Mouse (Mus musculus) limb, embryonic 14.5 days (tissue): ENCODE measurements around the gene Trafd1. TPM values are rescaled to one million over a fixed set of nuclear protein-coding genes. Genes with fewer than 3 reads are reported as not detected.

ENCODE experiments used
- ATAC-seq: fragments of 200-750 bp; cut with Nextera tagmentation; 2 replicates; pipeline ENCODE4 v1.8.0; 2017; ENCODE audit warnings: low read depth, moderate number of reproducible peaks, moderate TSS enrichment; ENCODE audit not compliant: low FRiP score
- DNase-seq: peaks from one replicate; pipeline ENCODE4 v3.0.0-alpha.2; 2015; ENCODE audit warnings: low spot score
- H3K27ac ChIP-seq: fragments of 300-500 bp; sonication (generic); replicated peaks from 2 replicates; pipeline ENCODE4 v1.5.1; 2014; ENCODE audit warnings: low read depth, mild to moderate bottlenecking, low read length, moderate library complexity, mixed read lengths
- H3K27me3 ChIP-seq: fragments of 300-500 bp; sonication (generic); 2 replicates; pipeline ENCODE4 v1.6.1; 2014; ENCODE audit warnings: low read length, mixed read lengths; ENCODE audit not compliant: control insufficient read depth, insufficient read depth
- H3K36me3 ChIP-seq: fragments of 300-500 bp; sonication (generic); 2 replicates; pipeline ENCODE4 v1.6.1; 2014; ENCODE audit warnings: mild to moderate bottlenecking, low read length, moderate library complexity, mixed read lengths; ENCODE audit not compliant: control insufficient read depth, insufficient read depth
- H3K4me1 ChIP-seq: fragments of 300-500 bp; sonication (generic); 2 replicates; pipeline ENCODE4 v1.6.1; 2014; ENCODE audit warnings: antibody characterized with exemption, low read length, mixed read lengths; ENCODE audit not compliant: control insufficient read depth, insufficient read depth
- H3K4me2 ChIP-seq: fragments of 300-500 bp; sonication (generic); replicated peaks from 2 replicates; pipeline ENCODE4 v1.6.1; 2014; ENCODE audit warnings: low read depth, mild to moderate bottlenecking, low read length, moderate library complexity; ENCODE audit not compliant: severe bottlenecking
- H3K4me3 ChIP-seq: fragments of 300-500 bp; sonication (generic); replicated peaks from 2 replicates; pipeline ENCODE4 v1.5.1; 2014; ENCODE audit warnings: low read length
- H3K9ac ChIP-seq: fragments of 300-500 bp; sonication (generic); 2 replicates; pipeline ENCODE4 v1.6.1; 2014; ENCODE audit warnings: mild to moderate bottlenecking, low read depth, low read length, moderate library complexity; ENCODE audit not compliant: severe bottlenecking
- H3K9me3 ChIP-seq: fragments of 300-500 bp; sonication (generic); 2 replicates; pipeline ENCODE4 v1.6.1; 2016; ENCODE audit warnings: low read length; ENCODE audit not compliant: control insufficient read depth
- POLR2A ChIP-seq: fragments of 200-500 bp; IDR thresholded peaks from 2 replicates; pipeline ENCODE4 v1.8.0; 2012; ENCODE audit warnings: inconsistent platforms, mild to moderate bottlenecking, moderate library complexity, borderline replicate concordance; ENCODE audit not compliant: insufficient read depth, insufficient read length; ENCODE audit errors: extremely low read depth
- WGBS: fragments of 180-500 bp; shearing (Covaris S2); extraction: QIAGEN DNeasy Blood & Tissue Kit; methylation state at CpG from one replicate; pipeline ENCODE4 v1.1.7; 2014; 5-methylcytosine and 5-hydroxymethylcytosine counted together
- polyA plus RNA-seq, 2 experiments: library from polyadenylated mRNA; depleted of rRNA in 1 of 2; stranded (reverse) in 1 of 2; unstranded in 1 of 2; fragments of >200 nt; fragmentation: Nextera tagmentation in 1 of 2; extraction: Ambion mirVana in 1 of 2; gene quantifications; 2 replicates each; pipeline versions ENCODE4 v1.2.1 to v1.2.3; 2012 to 2014

Gene Trafd1
- polyA plus RNA-seq, 2 experiments: 70.2 to 102 TPM

DNA sequence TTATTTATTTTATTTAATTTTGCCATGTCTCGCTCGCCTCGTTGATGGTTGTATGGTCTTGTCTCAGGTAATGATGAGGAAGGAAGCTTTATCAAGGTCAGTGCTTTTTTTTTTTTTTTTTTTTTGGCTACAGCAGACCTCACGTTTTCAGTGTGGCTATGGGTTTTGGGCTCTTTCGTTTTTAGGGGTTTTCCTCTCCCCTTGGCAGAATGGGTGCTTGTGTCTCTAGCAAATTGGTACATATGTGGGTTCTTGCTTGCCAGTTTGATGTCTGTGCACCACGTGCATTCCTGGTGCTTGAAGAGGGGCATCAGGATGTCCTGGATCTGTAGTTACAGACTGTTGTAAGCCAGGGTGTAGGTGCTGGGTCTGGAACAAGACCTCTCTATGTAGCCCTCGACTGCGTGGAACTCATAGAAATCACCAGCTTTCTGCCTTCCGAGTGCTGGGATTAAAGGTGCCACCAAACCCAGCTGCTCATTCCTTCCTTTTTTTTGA lies 13.6 kb upstream of the Trafd1 start:
- no peaks in the 10 kb centered on the region for H3K27me3 ChIP-seq
- peaks cover 7% of the 10 kb centered on the region; the same call in 1 of the 2 replicates for H3K36me3 ChIP-seq
- peak overlapping the region; percentile 97 for H3K4me3 ChIP-seq
- H3K9ac ChIP-seq: peak overlapping the region; percentile 78
- H3K4me2 ChIP-seq: peak overlapping the region; percentile 90
- H3K9me3 ChIP-seq: no peaks in the 10 kb centered on the region
- H3K27ac ChIP-seq: no peak overlapping the region
- TF ChIP-seq POLR2A: no peak
- DNase-seq (no peak), ATAC-seq (no peak)
- H3K4me1 ChIP-seq: peaks cover 13% of the 10 kb centered on the region
- 55% methylated on average over 9 of the region's 9 CpGs for WGBS

DNA sequence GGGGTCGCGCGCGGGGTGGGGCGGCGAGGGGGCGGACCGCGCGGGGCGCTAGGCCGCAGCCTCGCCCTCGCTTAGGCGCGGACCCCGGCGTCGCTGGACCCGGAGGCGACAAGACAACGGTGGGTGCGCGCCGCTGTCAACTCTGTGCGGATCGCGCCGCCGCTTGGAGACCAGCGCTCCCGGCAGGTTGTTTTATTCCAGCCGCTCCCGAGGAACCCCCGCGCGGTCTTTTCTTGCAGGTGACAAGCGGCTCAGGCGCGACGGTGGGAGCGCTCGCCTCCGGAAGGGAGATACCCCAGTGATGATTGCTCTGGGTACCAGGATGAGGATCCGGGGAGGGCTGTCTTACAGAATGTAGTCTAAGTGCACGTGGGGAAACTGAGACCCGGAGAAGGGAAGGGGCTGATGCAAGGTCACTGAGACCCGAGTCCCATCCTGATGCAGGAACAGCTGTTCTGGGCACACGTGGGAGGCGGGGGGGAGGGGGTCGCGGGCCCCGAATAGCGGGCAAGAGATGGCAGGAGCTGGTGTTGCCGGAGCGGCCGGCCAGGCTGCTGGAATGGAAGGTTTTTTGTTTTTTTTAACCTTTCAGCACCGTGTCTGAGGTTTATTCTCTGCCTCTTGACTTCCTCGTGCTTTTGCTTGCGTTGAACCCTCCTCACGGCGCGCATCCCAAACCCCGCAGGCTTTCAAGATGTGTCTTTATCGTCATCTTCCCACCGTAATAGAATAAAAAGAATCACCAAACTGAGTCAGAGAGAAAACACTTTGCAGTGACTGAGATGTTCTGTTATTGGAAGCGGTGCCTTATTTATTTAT lies 12.9 kb upstream of the Trafd1 start:
- no peaks in the 10 kb centered on the region for H3K27me3 ChIP-seq
- peaks cover 13% of the 10 kb centered on the region for H3K4me1 ChIP-seq
- ATAC-seq: peak; percentile 76
- no peaks in the 10 kb centered on the region for H3K9me3 ChIP-seq
- no peak for DNase-seq
- H3K27ac ChIP-seq: peak overlapping the region; percentile 55; the same call in 1 of the 2 replicates
- H3K4me2 ChIP-seq: peak overlapping the region; percentile 90
- peaks cover 7% of the 10 kb centered on the region; the same call in 1 of the 2 replicates for H3K36me3 ChIP-seq
- under 1% methylated on average over 66 of the region's 67 CpGs for WGBS
- H3K4me3 ChIP-seq: peak overlapping the region; percentile 97
- no peak for TF ChIP-seq POLR2A
- H3K9ac ChIP-seq: peak overlapping the region; percentile 78

DNA sequence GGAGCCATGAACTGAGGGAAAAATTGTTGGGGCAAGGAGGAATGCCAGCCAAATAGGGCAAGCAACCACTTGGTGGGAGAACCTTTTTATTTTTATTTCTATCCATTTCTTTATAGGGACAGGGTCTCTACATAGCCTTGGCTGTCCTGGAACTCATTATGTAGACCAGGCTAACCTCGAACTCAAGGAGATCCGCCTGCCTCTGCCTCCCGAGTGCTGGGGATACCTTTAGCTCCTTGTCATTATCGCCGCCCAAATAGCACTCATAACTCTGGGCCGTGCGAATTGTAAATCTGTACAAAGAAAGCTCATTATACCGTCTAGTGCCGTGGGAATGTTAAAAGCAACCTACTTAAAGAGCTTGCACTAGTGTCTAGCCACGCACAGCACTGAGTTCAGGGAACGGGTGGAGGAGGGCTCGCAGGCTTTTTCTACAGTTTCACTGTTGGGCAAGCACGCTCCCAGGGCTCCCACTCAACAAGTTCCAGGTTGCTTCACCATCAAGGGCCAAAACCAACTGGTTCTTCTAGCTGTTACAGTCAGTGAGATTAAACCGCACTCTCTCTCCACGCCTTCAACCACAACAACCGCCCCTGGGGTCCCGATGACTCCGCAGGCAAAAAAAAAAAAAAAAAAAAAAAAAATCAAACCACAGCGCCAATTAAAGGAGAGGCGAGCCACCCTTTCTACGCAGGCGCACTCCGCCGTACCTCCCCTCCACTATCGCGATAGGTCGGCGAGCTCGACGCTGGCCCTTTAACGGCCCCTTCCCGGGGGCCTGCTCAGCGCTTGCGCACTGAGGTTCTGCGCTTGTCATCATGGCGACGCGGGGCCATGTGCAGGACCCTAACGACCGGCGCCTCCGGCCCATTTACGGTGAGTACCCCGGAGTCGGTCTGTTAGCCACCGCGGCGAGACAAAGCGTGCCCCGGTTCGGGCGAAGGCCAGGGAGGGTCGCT lies 12.0 kb upstream of the Trafd1 start, which contains the start of gene Naa25:
Gene Naa25 (plus strand): TSS at position 750 of the 959 bp plus-strand sequence.
- Histone ChIP-seq H3K9ac (peak within 1 kb of the TSS; percentile 78), H3K4me3 (peak within 1 kb of the TSS; percentile 97), H3K27ac (peak within 1 kb of the TSS; percentile 88), H3K9me3 (no peaks in the 10 kb centered on the region), H3K4me2 (peak within 1 kb of the TSS; percentile 90), H3K36me3 (0 out of 2 replicates have a peak, but pooled peaks cover 2% of the 10 kb centered on the region), H3K27me3 (no peaks in the 10 kb centered on the region), H3K4me1 (peaks cover 13% of the 10 kb centered on the region)
- 9% methylated on average over 53 of the region's 53 CpGs for WGBS
- ATAC-seq (peak; percentile 97), DNase-seq (peak; percentile 97)
- peak; percentile 78; the same call in 1 of the 2 replicates for TF ChIP-seq POLR2A

DNA sequence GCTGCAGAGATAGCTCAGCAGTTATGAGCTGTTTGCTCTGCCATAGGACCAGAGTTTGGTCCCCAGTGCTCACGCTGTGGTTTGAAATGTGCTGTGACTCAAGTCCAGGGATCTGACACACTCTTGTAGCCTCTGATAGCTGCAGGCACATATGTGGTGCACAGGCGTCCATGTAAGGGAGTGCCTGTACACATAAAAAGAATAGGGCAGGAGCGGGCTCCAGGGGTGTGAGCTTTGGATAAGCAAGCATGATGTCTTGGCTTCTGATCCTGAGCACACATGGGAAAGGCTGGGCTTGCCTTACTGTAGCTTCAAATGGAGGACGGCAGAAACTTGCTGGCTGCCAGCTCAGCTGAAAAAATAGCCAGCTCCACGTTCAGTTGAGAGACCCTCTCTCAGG lies 10.2 kb upstream of the Trafd1 start:
- no peak overlapping the region for H3K4me2 ChIP-seq
- H3K27ac ChIP-seq: no peak overlapping the region
- TF ChIP-seq POLR2A: no peak
- DNase-seq (no peak), ATAC-seq (no peak)
- no peak overlapping the region for H3K4me3 ChIP-seq
- 75% methylated on average over 5 of the region's 5 CpGs for WGBS
- no peaks in the 10 kb centered on the region for H3K27me3 ChIP-seq
- 0 out of 2 replicates have a peak, but pooled peaks cover 2% of the 10 kb centered on the region for H3K36me3 ChIP-seq
- H3K4me1 ChIP-seq: peaks cover 13% of the 10 kb centered on the region
- no peak overlapping the region for H3K9ac ChIP-seq
- no peaks in the 10 kb centered on the region for H3K9me3 ChIP-seq

DNA sequence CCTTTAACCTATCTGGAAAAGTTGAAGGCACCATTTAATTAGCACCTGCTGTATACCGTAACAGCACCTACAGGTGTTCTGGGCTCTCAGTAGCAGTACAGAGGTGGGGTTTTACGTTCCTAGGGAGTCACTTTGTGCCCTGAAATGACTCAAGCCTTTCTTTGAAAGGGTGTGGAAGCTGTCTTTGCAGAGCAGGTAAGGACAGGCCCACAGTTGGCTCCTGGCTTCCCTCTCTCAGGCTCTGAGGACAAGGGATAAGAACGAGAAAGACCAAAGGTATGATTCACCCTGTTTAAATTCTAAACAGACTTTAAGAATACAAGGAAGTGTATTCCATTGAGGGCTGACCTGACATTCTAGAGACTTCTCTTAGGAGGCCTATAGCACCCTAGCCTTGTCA lies 8.0 kb upstream of the Trafd1 start:
- ATAC-seq: no peak
- Histone ChIP-seq H3K27me3 (no peaks in the 10 kb centered on the region), H3K4me2 (no peak overlapping the region), H3K27ac (no peak overlapping the region), H3K9me3 (no peaks in the 10 kb centered on the region), H3K4me3 (no peak overlapping the region), H3K9ac (no peak overlapping the region), H3K36me3 (no peaks in the 10 kb centered on the region), H3K4me1 (peaks cover 5% of the 10 kb centered on the region; the same call in 1 of the 2 replicates)
- DNase-seq: no peak
- WGBS: 79% methylated on average over 3 of the region's 3 CpGs
- no peak for TF ChIP-seq POLR2A
